Mouse (Mus musculus) MEL (cell line): Measurements from ENCODE around the gene Htra2. TPM values are rescaled to one million over a fixed set of nuclear protein-coding genes. Genes with fewer than 3 reads are reported as not detected.
A peak's percentile ranks its signal among the peaks of the same experiment; 100 is the strongest.

Source experiments
- DNase-seq: peaks from one replicate; pipeline ENCODE4 v3.0.0; 2011; ENCODE audit warnings: low read depth, low spot score
- H3K27ac ChIP-seq: 2 replicates; pipeline ENCODE4 v1.5.1; 2012; ENCODE audit warnings: low read depth, mild to moderate bottlenecking, control low read depth, low read length, moderate library complexity; ENCODE audit not compliant: control insufficient read depth
- H3K27me3 ChIP-seq, 2 experiments: fragments of 150-350 bp in 1 of 2; sonication (generic) in 1 of 2; 2 replicates each; pipeline ENCODE4 v1.6.1; 2012; ENCODE audit warnings: low read length in 2 of 2, mild to moderate bottlenecking in 2 of 2, improper control_type of control experiment in 1 of 2, moderate library complexity in 1 of 2; ENCODE audit not compliant: insufficient read depth in 2 of 2, control insufficient read depth in 1 of 2
- H3K36me3 ChIP-seq, 2 experiments: 2 replicates each; pipeline ENCODE4 v1.6.1; 2012 to 2014; ENCODE audit warnings: low read length in 2 of 2, improper control_type of control experiment in 1 of 2, inconsistent platforms in 1 of 2, mild to moderate bottlenecking in 1 of 2; ENCODE audit not compliant: insufficient read depth in 2 of 2, control insufficient read depth in 1 of 2
- H3K4me1 ChIP-seq, 2 experiments: fragments of 150-350 bp in 1 of 2; sonication (generic) in 1 of 2; 2 replicates each; pipeline ENCODE4 v1.6.1; 2012; ENCODE audit warnings: low read length in 2 of 2, improper control_type of control experiment in 1 of 2, mild to moderate bottlenecking in 1 of 2; ENCODE audit not compliant: insufficient read depth in 2 of 2, control insufficient read depth in 1 of 2
- H3K4me3 ChIP-seq, 2 experiments: fragments of 150-350 bp in 1 of 2; sonication (generic) in 1 of 2; 2 replicates each; pipeline ENCODE4 v1.5.1; 2012; ENCODE audit warnings: low read depth in 2 of 2, low read length in 2 of 2, mild to moderate bottlenecking in 2 of 2, moderate library complexity in 2 of 2, control low read depth in 1 of 2, improper control_type of control experiment in 1 of 2; ENCODE audit not compliant: control insufficient read depth in 1 of 2, insufficient read depth in 1 of 2
- H3K79me2 ChIP-seq: 2 replicates; pipeline ENCODE4 v1.6.1; 2012; ENCODE audit warnings: mild to moderate bottlenecking, low read length, moderate library complexity; ENCODE audit not compliant: control insufficient read depth, poor library complexity, insufficient read depth
- H3K9ac ChIP-seq: 2 replicates; pipeline ENCODE4 v1.6.1; 2012; ENCODE audit warnings: low read depth, mild to moderate bottlenecking, control low read depth, low read length, moderate library complexity; ENCODE audit not compliant: control insufficient read depth, poor library complexity, severe bottlenecking
- H3K9me3 ChIP-seq: fragments of 150-350 bp; sonication (generic); replicated peaks from 2 replicates; pipeline ENCODE4 v1.6.1; 2012; ENCODE audit warnings: mild to moderate bottlenecking, low read length, improper control_type of control experiment, moderate library complexity; ENCODE audit not compliant: insufficient read depth
- BHLHE40 ChIP-seq: IDR thresholded peaks from 2 replicates; pipeline ENCODE4 v1.6.1; 2012; ENCODE audit warnings: low read depth, mild to moderate bottlenecking, inconsistent platforms, low read length, improper control_type of control experiment, borderline replicate concordance
- ELF1 ChIP-seq: IDR thresholded peaks from 2 replicates; pipeline ENCODE4 v1.6.1; 2014; ENCODE audit warnings: low read depth, mild to moderate bottlenecking, inconsistent platforms, low read length, improper control_type of control experiment, moderate library complexity
- EP300 ChIP-seq, 2 experiments: IDR thresholded peaks; 2 replicates each; pipeline ENCODE4 v1.6.1; 2011; ENCODE audit warnings: improper control_type of control experiment in 2 of 2, low read length in 2 of 2, low read depth in 1 of 2, mild to moderate bottlenecking in 1 of 2
- ETS1 ChIP-seq: IDR thresholded peaks from 2 replicates; pipeline ENCODE4 v1.6.1; 2012; ENCODE audit warnings: low read depth, mild to moderate bottlenecking, inconsistent platforms, low read length, improper control_type of control experiment, moderate library complexity
- GATA1 ChIP-seq: IDR thresholded peaks from 2 replicates; pipeline ENCODE4 v1.6.1; 2011; ENCODE audit warnings: low read depth, low read length, improper control_type of control experiment
- HCFC1 ChIP-seq: IDR thresholded peaks from 2 replicates; pipeline ENCODE4 v1.6.1; 2012; ENCODE audit warnings: low read depth, mild to moderate bottlenecking, inconsistent platforms, low read length, improper control_type of control experiment, moderate library complexity
- MAX ChIP-seq: IDR thresholded peaks from 2 replicates; pipeline ENCODE4 v1.6.1; 2011; ENCODE audit warnings: low read length, improper control_type of control experiment
- MAZ ChIP-seq: IDR thresholded peaks from 2 replicates; pipeline ENCODE4 v1.6.1; 2012; ENCODE audit warnings: low read depth, mild to moderate bottlenecking, inconsistent platforms, low read length, improper control_type of control experiment
- MXI1 ChIP-seq: IDR thresholded peaks from 2 replicates; pipeline ENCODE4 v1.6.1; 2011; ENCODE audit warnings: mild to moderate bottlenecking, low read depth, low read length, improper control_type of control experiment
- MYB ChIP-seq: IDR thresholded peaks from 2 replicates; pipeline ENCODE4 v1.6.1; 2011; ENCODE audit warnings: mild to moderate bottlenecking, low read depth, low read length, improper control_type of control experiment
- MYC ChIP-seq: IDR thresholded peaks from 2 replicates; pipeline ENCODE4 v1.6.1; 2011; ENCODE audit warnings: low read depth, mild to moderate bottlenecking, low read length, improper control_type of control experiment, moderate library complexity
- NRF1 ChIP-seq: IDR thresholded peaks from 2 replicates; pipeline ENCODE4 v1.6.1; 2014; ENCODE audit warnings: low read depth, mild to moderate bottlenecking, inconsistent platforms, low read length, improper control_type of control experiment, moderate library complexity; ENCODE audit not compliant: poor library complexity, insufficient read depth, severe bottlenecking
- POLR2A ChIP-seq, 2 experiments: IDR thresholded peaks; 2 replicates each; pipeline ENCODE4 v1.6.1; 2011 to 2012; ENCODE audit warnings: low read length in 2 of 2, mild to moderate bottlenecking in 2 of 2, control low read depth in 1 of 2, improper control_type of control experiment in 1 of 2, low read depth in 1 of 2, moderate library complexity in 1 of 2; ENCODE audit not compliant: control insufficient read depth in 1 of 2, insufficient read depth in 1 of 2, poor library complexity in 1 of 2
- POLR2AphosphoS5 ChIP-seq: IDR thresholded peaks from 2 replicates; pipeline ENCODE4 v1.6.1; 2012; ENCODE audit warnings: low read depth, borderline replicate concordance, mild to moderate bottlenecking, inconsistent platforms, low read length, moderate library complexity, mixed read lengths
- RAD21 ChIP-seq: IDR thresholded peaks from 2 replicates; pipeline ENCODE4 v1.6.1; 2011; ENCODE audit warnings: mild to moderate bottlenecking, low read depth, low read length, improper control_type of control experiment
- SMC3 ChIP-seq: IDR thresholded peaks from 2 replicates; pipeline ENCODE4 v1.6.1; 2011; ENCODE audit warnings: low read depth, low read length, improper control_type of control experiment
- TCF12 ChIP-seq: IDR thresholded peaks from 2 replicates; pipeline ENCODE4 v1.6.1; 2014; ENCODE audit warnings: low read depth, mild to moderate bottlenecking, inconsistent platforms, low read length, improper control_type of control experiment, moderate library complexity
- USF1 ChIP-seq: IDR thresholded peaks from 2 replicates; pipeline ENCODE4 v1.6.1; 2014; ENCODE audit warnings: low read depth, mild to moderate bottlenecking, inconsistent platforms, low read length, improper control_type of control experiment, moderate library complexity
- ZC3H11A ChIP-seq: IDR thresholded peaks from 2 replicates; pipeline ENCODE4 v1.6.1; 2012; ENCODE audit warnings: low read depth, mild to moderate bottlenecking, inconsistent platforms, low read length, improper control_type of control experiment
- ZNF384 ChIP-seq: IDR thresholded peaks from 2 replicates; pipeline ENCODE4 v1.6.1; 2012; ENCODE audit warnings: low read depth, mild to moderate bottlenecking, inconsistent platforms, low read length, improper control_type of control experiment
- polyA plus RNA-seq, 2 experiments: library from polyadenylated mRNA; stranded (reverse) in 1 of 2; unstranded in 1 of 2; fragments of >175 nt in 1 of 2; fragments of >200 nt in 1 of 2; gene quantifications; 2 replicates each; pipeline versions ENCODE4 v1.2.1 to v1.2.4; 2012; ENCODE audit warnings: low replicate concordance in 2 of 2, low read depth in 1 of 2; ENCODE audit not compliant: insufficient read length in 2 of 2, insufficient read depth in 1 of 2, missing spikeins in 1 of 2
- total RNA-seq: library from RNA; depleted of rRNA; stranded (reverse); fragments of 300-350 nt; gene quantifications from 2 replicates; pipeline ENCODE4 v1.2.3, GENCODE M21; 2012

Gene Htra2
- total and polyA plus RNA-seq, 3 experiments, result 107 to 133 TPM; not detected in 1

DNA sequence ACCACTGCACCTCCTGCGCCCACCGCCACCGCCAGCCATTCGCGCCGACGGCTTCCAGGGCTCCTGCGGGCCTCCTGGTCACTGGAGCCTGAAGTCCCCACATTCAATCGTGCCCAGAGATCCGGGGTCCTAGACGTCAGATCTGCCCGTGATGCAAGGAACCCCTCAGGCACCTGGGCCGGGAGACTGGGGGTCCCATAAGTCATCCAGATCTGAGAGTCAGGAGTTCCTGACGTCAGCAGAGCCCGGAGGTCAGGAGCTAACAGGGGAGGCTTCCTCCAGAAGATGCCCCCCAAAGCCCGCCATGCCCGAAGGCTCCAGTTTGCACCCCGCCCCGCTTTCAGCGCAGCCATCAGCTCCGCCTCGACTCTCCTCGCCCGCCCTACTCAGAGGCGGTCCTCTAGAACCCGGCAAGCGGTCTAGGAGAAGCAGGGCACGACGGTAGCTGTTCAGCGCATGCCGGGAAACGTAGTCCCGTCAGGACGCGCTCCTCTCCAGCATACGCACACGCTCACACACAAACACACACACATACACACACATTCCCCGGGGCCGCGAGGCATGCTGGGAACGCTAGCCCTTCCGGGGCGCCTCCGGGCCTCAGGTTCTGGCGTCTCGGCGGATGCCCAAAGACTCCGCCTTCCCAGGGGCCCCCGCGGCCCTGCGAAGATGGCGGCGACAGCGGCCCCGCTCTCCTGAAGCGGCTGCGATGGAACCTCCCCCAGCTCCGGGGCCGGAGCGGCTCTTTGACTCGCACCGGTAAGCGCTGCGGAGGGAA lies 810 bp downstream of the Htra2 start, which contains the start of gene Aup1 (continued):
- TF ChIP-seq BHLHE40 (no peak), MAZ (peak; percentile 88), EP300 (IDR thresholded peaks at IDR 0.05; ENCODE audit: low read depth in 1 of 2, low read length in 2 of 2) (0 out of 4 replicates have a peak, but pooled peaks of 1 of the 2 experiments have one; percentile 34), GATA1 (no peak), POLR2AphosphoS5 (no peak), HCFC1 (peak; percentile 99), MAX (peak; percentile 86), ZC3H11A (no peak), ZNF384 (no peak), TCF12 (peak; percentile 86), ETS1 (peak; percentile 76), SMC3 (no peak), RAD21 (no peak), USF1 (peak; percentile 51; the same call in 1 of the 2 replicates), ELF1 (peak; percentile 96), NRF1 (peak; percentile 56; the same call in 1 of the 2 replicates), MYC (peak; percentile 95), MYB (no peak)

DNA sequence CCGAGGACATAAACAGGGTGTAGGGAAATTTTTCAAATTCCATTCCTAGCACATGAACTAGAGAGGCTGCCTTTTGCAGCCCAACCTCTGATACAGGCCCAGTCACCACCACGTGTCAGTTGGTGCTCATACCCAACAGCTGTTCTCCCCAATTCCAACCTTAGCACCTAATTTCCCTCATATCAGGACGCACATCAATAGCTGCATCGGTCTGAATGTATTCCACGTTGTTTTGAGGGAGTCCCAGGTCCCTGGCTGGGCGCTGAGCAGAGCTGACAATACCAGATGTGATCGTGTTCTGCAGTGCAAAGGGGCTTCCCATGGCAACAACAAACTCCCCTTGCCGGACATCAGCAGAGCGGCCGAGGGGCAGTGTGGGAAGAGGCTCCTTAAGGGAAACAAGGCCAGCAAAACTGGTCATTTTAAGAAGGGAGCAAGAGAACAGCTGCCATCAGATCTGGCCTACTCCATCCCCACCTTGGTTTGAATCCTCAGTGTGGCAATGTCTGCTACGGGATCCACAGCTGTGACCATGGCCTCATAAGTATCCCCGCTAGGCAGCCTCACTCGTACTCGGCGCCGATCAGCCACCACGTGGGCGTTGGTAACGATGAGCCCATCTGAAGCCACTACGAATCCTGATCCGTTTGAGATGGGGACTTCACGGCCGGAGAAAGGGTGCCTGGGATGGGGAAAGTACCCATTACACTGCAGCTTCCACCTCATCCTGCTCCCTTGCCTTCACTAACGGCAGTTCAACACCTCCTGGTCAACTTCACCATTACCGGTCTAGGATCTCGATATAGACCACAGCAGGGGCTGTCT lies 1.7 kb downstream of the Htra2 start:
- Histone ChIP-seq H3K4me1 (peaks cover 0 to 18% of the 10 kb centered on the region in 2 experiments; a peak in 3 of 4 replicates), H3K9ac (peak overlapping the region; percentile 87)
- TF ChIP-seq USF1 (0 out of 2 replicates have a peak, but pooled peaks have one; percentile 21), MAX (peak; percentile 43; the same call in 1 of the 2 replicates), POLR2A (IDR thresholded peaks at IDR 0.05; ENCODE audit: control insufficient read depth in 1 of 2, insufficient read depth in 1 of 2, low read depth in 1 of 2, low read length in 2 of 2, poor library complexity in 1 of 2) (peak; percentile 17 to 19; a peak in 1 of 4 replicates), NRF1 (no peak), MXI1 (peak; percentile 84), MYC (peak; percentile 88), GATA1 (no peak)
- TF ChIP-seq, all 39 proteins: peak for 5
- Histone ChIP-seq H3K9me3 (no peaks in the 10 kb centered on the region), H3K27me3 (no peaks in the 10 kb centered on the region), H3K79me2 (peaks cover 41% of the 10 kb centered on the region), H3K4me3 (peak overlapping the region; percentile 68 to 87), H3K27ac (peak overlapping the region; percentile 58), H3K36me3 (peaks cover 0 to 14% of the 10 kb centered on the region in 2 experiments)
- peak; percentile 74 for DNase-seq
